Mouse (Mus musculus) adipocyte (in vitro differentiated cells): ENCODE data around the gene Gm8104.
"Not testable (repeated sequence)": the region's sequence is repeated elsewhere in the genome, so short reads cannot be mapped to it uniquely, and the experiment has no call there.

Experiments
- DNase-seq: peaks from one replicate; pipeline ENCODE4 v3.0.0-alpha.2; 2016; ENCODE audit warnings: low spot score

Gm8104 gene

GRCm38 (mm10) chr14:43100301-43100700, at the start of gene Gm8104:
Gm8104 (plus strand) TSS chr14:43100601.
- DNase-seq, result not testable (repeated sequence)

- DNase-seq, result not testable (repeated sequence)
Observed at GRCm38 (mm10) chr14:43058063-43058462, 42.3 kb upstream of the Gm8104 start.

GRCm38 (mm10) chr14:43060179-43060578, 40.2 kb upstream of the Gm8104 start:
- not testable (repeated sequence) for DNase-seq

GRCm38 (mm10) chr14:43076543-43076942, 23.9 kb upstream of the Gm8104 start, which contains the start of gene Gm8094:
Gm8094 (minus strand) TSS chr14:43076643.
- not testable (repeated sequence) for DNase-seq

- DNase-seq, result not testable (repeated sequence)
Observed at GRCm38 (mm10) chr14:43084936-43085730, 15.3 kb upstream of the Gm8104 start.

- DNase-seq, result not testable (repeated sequence)
Observed at GRCm38 (mm10) chr14:43089103-43089919, 11.1 kb upstream of the Gm8104 start.

GRCm38 (mm10) chr14:43119673-43120072, 19.3 kb downstream of the Gm8104 start:
- not testable (repeated sequence) for DNase-seq

GRCm38 (mm10) chr14:43126286-43126685, 25.9 kb downstream of the Gm8104 start:
- not testable (repeated sequence) for DNase-seq
